Mouse (Mus musculus): ENCODE results near the gene Klf15. TPM values are rescaled to one million over a fixed set of nuclear protein-coding genes. Genes with fewer than 3 reads are reported as not detected.

Klf15 gene
- polyA plus RNA-seq, 1 experiment from 2014 or later = 3.1 TPM

- Histone ChIP-seq H3K4me3 (ENCODE audit: low read depth, low read length) (no peak overlapping the region), H3K27ac (ENCODE audit: low read depth, low read length) (no peak overlapping the region), H3K9ac (ENCODE audit: low read length) (no peak overlapping the region), H3K9me3 (ENCODE audit: control insufficient read depth, low read length) (no peaks in the 10 kb centered on the region), H3K27me3 (ENCODE audit: control insufficient read depth, insufficient read depth, low read length) (no peaks in the 10 kb centered on the region), H3K4me2 (ENCODE audit: low read depth) (no peak overlapping the region), H3K4me1 (ENCODE audit: control insufficient read depth, insufficient read depth, low read length) (peaks cover 3% of the 10 kb centered on the region; the same call in 1 of the 2 replicates), H3K36me3 (ENCODE audit: control insufficient read depth, insufficient read depth, low read length) (no peaks in the 10 kb centered on the region)
- 71% methylated on average over 4 of the region's 4 CpGs for WGBS
- DNase-seq (ENCODE audit: low spot score) (no peak), ATAC-seq (ENCODE audit: insufficient read depth, low FRiP score, low TSS enrichment) (no peak)
Observed at GRCm38 (mm10) chr6:90475176-90475853, 12.9 kb downstream of the Klf15 start.

- Histone ChIP-seq H3K9ac (ENCODE audit: low read length) (no peak overlapping the region), H3K4me2 (ENCODE audit: low read depth) (no peak overlapping the region), H3K27ac (ENCODE audit: low read depth, low read length) (no peak overlapping the region), H3K4me1 (ENCODE audit: control insufficient read depth, insufficient read depth, low read length) (peaks cover 3% of the 10 kb centered on the region; the same call in 1 of the 2 replicates), H3K36me3 (ENCODE audit: control insufficient read depth, insufficient read depth, low read length) (no peaks in the 10 kb centered on the region), H3K27me3 (ENCODE audit: control insufficient read depth, insufficient read depth, low read length) (no peaks in the 10 kb centered on the region), H3K9me3 (ENCODE audit: control insufficient read depth, low read length) (no peaks in the 10 kb centered on the region), H3K4me3 (ENCODE audit: low read depth, low read length) (no peak overlapping the region)
- WGBS = 71% methylated on average over 3 of the region's 3 CpGs
- DNase-seq (ENCODE audit: low spot score) (no peak), ATAC-seq (ENCODE audit: insufficient read depth, low FRiP score, low TSS enrichment) (no peak)
Observed at GRCm38 (mm10) chr6:90475854-90476212, 13.5 kb downstream of the Klf15 start.

- H3K9me3 ChIP-seq (ENCODE audit: control insufficient read depth, low read length) = no peaks in the 10 kb centered on the region
- ATAC-seq (ENCODE audit: insufficient read depth, low FRiP score, low TSS enrichment) (peak; percentile 38; the same call in 1 of the 2 replicates), DNase-seq (ENCODE audit: low spot score) (peak; percentile 38)
- no peak overlapping the region for H3K9ac ChIP-seq (ENCODE audit: low read length)
- WGBS = 67% methylated on average over 14 of the region's 14 CpGs
- no peaks in the 10 kb centered on the region for H3K27me3 ChIP-seq (ENCODE audit: control insufficient read depth, insufficient read depth, low read length)
- no peaks in the 10 kb centered on the region for H3K36me3 ChIP-seq (ENCODE audit: control insufficient read depth, insufficient read depth, low read length)
- H3K4me1 ChIP-seq (ENCODE audit: control insufficient read depth, insufficient read depth, low read length) = peaks cover 3% of the 10 kb centered on the region; the same call in 1 of the 2 replicates
- no peak overlapping the region for H3K4me2 ChIP-seq (ENCODE audit: low read depth)
- H3K4me3 ChIP-seq (ENCODE audit: low read depth, low read length) = no peak overlapping the region
- H3K27ac ChIP-seq (ENCODE audit: low read depth, low read length) = no peak overlapping the region
Observed at GRCm38 (mm10) chr6:90476941-90477518, 14.7 kb downstream of the Klf15 start.

- ATAC-seq (ENCODE audit: insufficient read depth, low FRiP score, low TSS enrichment) = no peak
- WGBS = 68% methylated on average over 3 of the region's 3 CpGs
Observed at GRCm38 (mm10) chr6:90484249-90484648, 21.9 kb downstream of the Klf15 start.

GRCm38 (mm10) chr6:90484876-90485275, 22.5 kb downstream of the Klf15 start:
- Histone ChIP-seq H3K36me3 (ENCODE audit: control insufficient read depth, insufficient read depth, low read length) (no peaks in the 10 kb centered on the region), H3K4me3 (ENCODE audit: low read depth, low read length) (no peak overlapping the region), H3K27me3 (ENCODE audit: control insufficient read depth, insufficient read depth, low read length) (no peaks in the 10 kb centered on the region), H3K9ac (ENCODE audit: low read length) (no peak overlapping the region), H3K4me1 (ENCODE audit: control insufficient read depth, insufficient read depth, low read length) (no peaks in the 10 kb centered on the region), H3K27ac (ENCODE audit: low read depth, low read length) (no peak overlapping the region), H3K4me2 (ENCODE audit: low read depth) (no peak overlapping the region), H3K9me3 (ENCODE audit: control insufficient read depth, low read length) (no peaks in the 10 kb centered on the region)
- no peak for DNase-seq (ENCODE audit: low spot score)
- WGBS = 88% methylated on average over 5 of the region's 5 CpGs
- no peak for ATAC-seq (ENCODE audit: insufficient read depth, low FRiP score, low TSS enrichment)

More at GRCm38 (mm10) chr6:90484249-90484648, 21.9 kb downstream of the Klf15 start:
- DNase-seq (ENCODE audit: low spot score) = no peak
- Histone ChIP-seq H3K4me3 (ENCODE audit: low read depth, low read length) (no peak overlapping the region), H3K27me3 (ENCODE audit: control insufficient read depth, insufficient read depth, low read length) (no peaks in the 10 kb centered on the region), H3K4me2 (ENCODE audit: low read depth) (no peak overlapping the region), H3K36me3 (ENCODE audit: control insufficient read depth, insufficient read depth, low read length) (no peaks in the 10 kb centered on the region), H3K9ac (ENCODE audit: low read length) (no peak overlapping the region), H3K27ac (ENCODE audit: low read depth, low read length) (no peak overlapping the region), H3K4me1 (ENCODE audit: control insufficient read depth, insufficient read depth, low read length) (no peaks in the 10 kb centered on the region), H3K9me3 (ENCODE audit: control insufficient read depth, low read length) (no peaks in the 10 kb centered on the region)

- Histone ChIP-seq H3K4me2 (ENCODE audit: low read depth) (no peak within 1 kb of the TSS), H3K4me3 (ENCODE audit: low read depth, low read length) (no peak within 1 kb of the TSS), H3K9me3 (ENCODE audit: control insufficient read depth, low read length) (no peaks in the 10 kb centered on the region), H3K4me1 (ENCODE audit: control insufficient read depth, insufficient read depth, low read length) (no peaks in the 10 kb centered on the region), H3K9ac (ENCODE audit: low read length) (no peak within 1 kb of the TSS), H3K27ac (ENCODE audit: low read depth, low read length) (no peak within 1 kb of the TSS), H3K36me3 (ENCODE audit: control insufficient read depth, insufficient read depth, low read length) (no peaks in the 10 kb centered on the region), H3K27me3 (ENCODE audit: control insufficient read depth, insufficient read depth, low read length) (no peaks in the 10 kb centered on the region)
- ATAC-seq (ENCODE audit: insufficient read depth, low FRiP score, low TSS enrichment) = no peak
- no peak for DNase-seq (ENCODE audit: low spot score)
- WGBS = 86% methylated on average over 12 of the region's 12 CpGs
Observed at GRCm38 (mm10) chr6:90486176-90486921, 24.0 kb downstream of the Klf15 start, which contains the start of gene Aldh1l1. Aldh1l1 (plus strand) TSS chr6:90486427.

GRCm38 (mm10) chr6:90487531-90487930, 25.2 kb downstream of the Klf15 start:
- DNase-seq (ENCODE audit: low spot score) = no peak

GRCm38 (mm10) chr6:90489532-90489931, 27.2 kb downstream of the Klf15 start:
- Histone ChIP-seq H3K27ac (ENCODE audit: low read depth, low read length) (no peak overlapping the region), H3K36me3 (ENCODE audit: control insufficient read depth, insufficient read depth, low read length) (no peaks in the 10 kb centered on the region), H3K4me1 (ENCODE audit: control insufficient read depth, insufficient read depth, low read length) (no peaks in the 10 kb centered on the region), H3K4me3 (ENCODE audit: low read depth, low read length) (no peak overlapping the region), H3K4me2 (ENCODE audit: low read depth) (no peak overlapping the region), H3K9me3 (ENCODE audit: control insufficient read depth, low read length) (no peaks in the 10 kb centered on the region), H3K27me3 (ENCODE audit: control insufficient read depth, insufficient read depth, low read length) (no peaks in the 10 kb centered on the region), H3K9ac (ENCODE audit: low read length) (no peak overlapping the region)
- ATAC-seq (ENCODE audit: insufficient read depth, low FRiP score, low TSS enrichment) (no peak), DNase-seq (ENCODE audit: low spot score) (no peak)
- 85% methylated on average over 3 of the region's 3 CpGs for WGBS

More at GRCm38 (mm10) chr6:90487531-90487930, 25.2 kb downstream of the Klf15 start:
- no peaks in the 10 kb centered on the region for H3K27me3 ChIP-seq (ENCODE audit: control insufficient read depth, insufficient read depth, low read length)
- H3K36me3 ChIP-seq (ENCODE audit: control insufficient read depth, insufficient read depth, low read length) = no peaks in the 10 kb centered on the region
- 92% methylated on average over 1 of the region's 1 CpGs for WGBS
- H3K4me3 ChIP-seq (ENCODE audit: low read depth, low read length) = no peak overlapping the region
- ATAC-seq (ENCODE audit: insufficient read depth, low FRiP score, low TSS enrichment) = no peak
- H3K4me1 ChIP-seq (ENCODE audit: control insufficient read depth, insufficient read depth, low read length) = no peaks in the 10 kb centered on the region
- no peak overlapping the region for H3K4me2 ChIP-seq (ENCODE audit: low read depth)
- H3K9ac ChIP-seq (ENCODE audit: low read length) = no peak overlapping the region
- H3K9me3 ChIP-seq (ENCODE audit: control insufficient read depth, low read length) = no peaks in the 10 kb centered on the region
- no peak overlapping the region for H3K27ac ChIP-seq (ENCODE audit: low read depth, low read length)

Measured in neural tube, embryonic 11.5 days (tissue).